Mouse (Mus musculus): ENCODE data around the gene Ece1.

GRCm38 (mm10) chr4:137836741-137837140, 25.3 kb upstream of the Ece1 start:
- TF ChIP-seq HCFC1 (IDR thresholded peaks at IDR 0.05; ENCODE audit: borderline replicate concordance, insufficient read depth, low read length) (no peak), ZC3H11A (IDR thresholded peaks at IDR 0.05; ENCODE audit: borderline replicate concordance, low read depth, low read length) (no peak), CHD2 (IDR thresholded peaks at IDR 0.05; ENCODE audit: low read depth, low read length) (no peak), ZNF384 (IDR thresholded peaks at IDR 0.05; ENCODE audit: low read depth, low read length) (no peak), MAFK (IDR thresholded peaks at IDR 0.05; ENCODE audit: insufficient read depth, low read depth, low read length) (no peak)
